Mouse (Mus musculus) thymus, postnatal 25 days (tissue): ENCODE measurements around the gene Peak1.

Source experiments
- DNase-seq: peaks from one replicate; pipeline ENCODE4 v3.0.0; 2022

Gene Peak1

DNA sequence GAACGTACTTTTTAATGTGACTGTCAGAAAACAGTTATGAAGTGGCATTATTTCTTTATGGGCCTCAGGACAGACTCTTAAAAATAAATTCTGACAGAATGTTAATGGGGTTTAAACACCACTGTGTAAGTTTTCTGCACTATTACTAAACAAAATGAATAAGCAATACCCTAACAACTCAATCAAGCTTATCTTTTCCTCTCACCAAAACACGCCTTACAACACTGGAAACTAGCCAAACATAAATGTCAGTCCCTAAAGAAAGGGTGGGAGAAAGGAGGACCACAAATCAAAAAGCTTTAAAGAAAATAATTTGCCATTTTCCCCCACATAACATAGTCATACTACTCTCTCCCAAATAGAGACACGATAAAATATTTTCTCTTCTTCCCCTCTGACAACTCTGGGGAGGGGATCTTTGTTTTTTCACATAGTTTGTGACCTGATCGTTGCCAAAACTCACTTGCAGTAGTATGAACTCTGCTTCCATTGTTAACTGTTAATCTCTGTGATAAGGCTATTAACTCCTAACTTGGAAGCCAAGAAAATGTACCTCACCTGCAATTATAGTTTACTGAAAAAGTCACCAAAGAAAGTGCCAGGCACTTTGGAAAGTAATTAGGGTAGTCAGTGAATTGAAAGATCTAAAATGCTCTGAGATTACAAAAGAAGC is 1.8 kb downstream of the Peak1 start:
- no peak for DNase-seq

DNA sequence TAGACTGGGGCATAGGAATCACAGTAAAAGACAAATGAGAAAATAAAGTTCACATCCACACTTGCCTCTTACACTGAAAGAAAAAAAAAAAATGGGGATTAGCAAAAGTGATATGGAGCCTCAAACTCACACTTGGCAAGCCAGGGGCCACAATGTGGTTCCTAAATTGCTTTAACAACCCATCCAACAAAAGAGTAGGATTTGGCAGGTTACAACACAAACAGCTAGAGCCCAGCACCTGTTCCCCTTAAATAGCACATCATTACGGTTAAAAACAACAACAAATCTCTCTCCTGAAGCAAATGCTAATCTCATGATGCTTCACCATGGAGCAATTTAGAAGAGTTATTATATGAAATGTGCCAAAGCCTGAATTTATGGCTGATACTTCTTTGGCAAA is 2.5 kb downstream of the Peak1 start:
- no peak for DNase-seq

DNA sequence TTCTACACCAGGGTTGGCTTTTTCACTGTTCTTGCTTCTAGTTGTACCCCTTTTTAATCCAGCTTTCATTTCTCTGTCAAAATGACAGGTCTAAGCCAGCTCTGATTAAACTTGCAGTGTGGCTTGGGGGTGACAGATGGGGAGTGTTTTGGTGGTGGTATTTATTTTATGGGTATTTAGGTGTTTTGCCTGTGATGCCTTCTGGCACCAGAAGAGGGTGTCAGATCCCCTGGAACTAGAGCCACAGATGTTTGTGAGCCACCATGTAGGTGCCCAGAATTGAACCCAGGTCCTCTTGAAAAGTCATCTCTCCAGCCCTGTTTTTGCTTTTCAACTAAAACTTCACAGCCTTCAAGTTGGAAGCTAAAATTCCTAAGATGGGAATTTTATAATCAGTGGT is 3.5 kb downstream of the Peak1 start:
- DNase-seq = no peak

DNA sequence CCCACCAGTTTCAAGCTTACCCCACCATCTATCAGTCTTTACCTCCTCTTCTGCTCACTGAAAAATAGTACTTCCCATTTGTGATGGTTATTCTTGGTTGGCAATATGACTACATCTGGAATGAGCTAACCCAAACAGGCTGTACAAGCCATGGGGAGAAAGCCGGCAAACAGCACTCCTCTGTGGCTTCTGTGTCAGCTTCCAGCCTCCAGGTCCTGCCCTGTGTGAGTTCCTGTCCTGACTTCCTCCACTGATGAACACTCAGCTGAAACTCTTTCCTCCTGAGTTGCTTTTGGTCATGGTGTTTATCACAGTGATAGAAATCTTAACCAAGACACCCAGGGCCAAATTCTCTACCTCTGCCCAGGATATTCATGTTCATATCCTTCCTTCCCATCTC is 5.2 kb downstream of the Peak1 start:
- DNase-seq = no peak

DNA sequence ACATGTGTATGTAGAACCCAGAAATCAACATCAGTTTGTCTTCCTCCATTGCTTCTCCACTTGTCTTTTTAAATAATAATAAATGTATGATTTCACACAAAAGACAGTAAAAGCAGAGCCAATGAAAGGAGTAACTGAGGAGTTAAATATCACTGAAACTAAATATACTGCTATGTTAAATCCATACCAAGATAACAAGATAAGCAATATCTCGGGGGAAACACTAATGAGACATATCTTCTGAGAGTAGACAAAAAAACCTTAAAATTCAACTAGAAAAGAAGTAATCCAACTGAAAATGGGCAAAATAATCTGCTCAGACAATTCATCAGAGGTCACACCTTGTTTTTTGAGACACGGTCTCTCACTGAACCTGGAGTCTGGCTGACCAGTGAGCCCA is 7.9 kb downstream of the Peak1 start:
- DNase-seq = no peak

DNA sequence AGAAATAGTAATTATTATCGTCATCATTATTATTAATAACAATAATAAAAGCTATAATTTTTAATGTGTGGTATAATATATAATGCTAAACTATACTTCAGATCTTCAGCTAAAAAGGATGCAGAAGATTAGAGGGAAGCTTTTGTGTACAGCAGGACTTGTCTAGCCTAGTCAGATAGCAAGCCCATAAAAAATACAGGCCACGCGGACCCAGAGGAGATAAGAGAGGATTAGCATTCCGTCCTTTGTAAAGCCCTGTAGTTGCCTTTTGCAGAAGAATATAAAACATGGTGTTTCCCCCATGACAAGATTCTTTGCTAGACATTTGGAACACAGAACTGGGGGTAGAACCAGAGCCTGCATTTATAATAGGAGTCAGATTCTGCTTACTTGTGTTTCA is 13.2 kb downstream of the Peak1 start:
- DNase-seq = no peak

DNA sequence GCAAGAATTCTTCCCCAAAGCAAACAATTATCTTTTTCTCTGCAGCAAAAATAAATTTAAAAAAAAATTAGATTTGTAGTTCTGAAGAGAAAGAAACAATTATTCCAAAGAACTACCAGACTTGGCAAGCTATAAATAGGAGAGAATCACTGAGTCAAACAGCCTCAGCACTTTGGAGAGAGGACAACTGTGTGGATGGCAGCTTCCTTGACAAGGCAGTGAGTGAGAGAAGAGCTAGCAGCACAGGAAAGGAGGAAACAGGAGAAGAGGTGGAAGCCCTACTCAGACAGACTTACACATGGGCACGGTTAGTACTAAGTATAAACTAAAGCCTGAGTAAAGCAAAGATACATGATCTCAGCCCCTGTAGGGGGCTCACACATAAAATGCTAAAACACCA is 21.6 kb downstream of the Peak1 start:
- no peak for DNase-seq

DNA sequence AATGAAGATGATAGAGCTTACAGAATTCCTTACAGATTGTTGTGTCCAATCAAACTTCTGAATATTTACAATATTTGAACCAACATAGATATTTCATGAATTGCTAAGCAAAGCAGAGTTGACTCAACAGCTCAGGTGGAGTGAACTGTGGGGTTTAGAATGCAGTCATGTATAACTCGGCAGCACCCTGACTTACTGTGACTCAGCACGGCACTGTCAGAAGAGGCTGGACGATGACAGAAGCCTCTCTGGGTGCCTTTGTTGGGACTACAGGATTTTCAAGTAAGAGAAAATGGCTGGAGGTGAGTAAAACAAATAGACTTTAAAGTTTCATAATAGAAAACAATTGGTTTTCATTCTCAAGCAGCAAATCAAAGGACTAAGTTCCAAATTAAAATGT is 25.0 kb downstream of the Peak1 start:
- DNase-seq = no peak

DNA sequence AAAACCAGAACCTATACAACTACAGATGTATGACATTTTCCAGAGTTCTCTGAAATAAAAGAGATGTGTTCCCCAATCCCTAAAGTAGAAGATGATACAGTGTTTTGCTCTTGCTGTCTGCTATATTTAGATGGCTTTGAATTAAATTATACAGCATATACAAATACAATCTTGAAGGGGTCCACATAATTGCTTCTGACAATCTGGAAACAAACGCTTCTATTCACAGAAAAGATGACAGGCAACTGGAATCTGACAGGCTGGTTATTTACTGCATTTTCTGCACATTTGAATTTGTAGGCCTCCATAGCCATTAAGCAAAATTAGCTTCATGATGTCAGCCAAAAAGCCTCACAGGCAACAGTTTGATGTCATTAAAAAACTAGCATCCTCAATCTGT is 35.1 kb downstream of the Peak1 start:
- DNase-seq = no peak

DNA sequence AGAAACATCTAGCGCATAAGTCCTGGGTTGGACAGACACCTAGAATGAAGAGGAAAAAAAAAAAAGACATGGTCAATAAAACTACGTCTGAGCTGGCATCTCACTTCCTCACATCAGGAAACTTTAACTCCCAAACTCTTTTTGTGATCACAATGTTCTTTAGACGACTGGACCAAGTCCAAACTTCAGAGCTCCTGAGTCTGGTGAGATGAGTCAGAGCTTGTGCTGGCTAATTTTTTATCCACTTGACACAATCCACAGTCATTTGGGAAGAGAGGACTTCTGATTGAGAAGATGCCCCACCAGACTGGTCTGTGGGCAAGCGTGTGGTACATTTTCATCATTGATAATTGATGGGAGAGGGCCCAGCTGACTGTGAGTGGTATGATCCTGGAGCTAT is 43.5 kb downstream of the Peak1 start:
- DNase-seq = no peak

DNA sequence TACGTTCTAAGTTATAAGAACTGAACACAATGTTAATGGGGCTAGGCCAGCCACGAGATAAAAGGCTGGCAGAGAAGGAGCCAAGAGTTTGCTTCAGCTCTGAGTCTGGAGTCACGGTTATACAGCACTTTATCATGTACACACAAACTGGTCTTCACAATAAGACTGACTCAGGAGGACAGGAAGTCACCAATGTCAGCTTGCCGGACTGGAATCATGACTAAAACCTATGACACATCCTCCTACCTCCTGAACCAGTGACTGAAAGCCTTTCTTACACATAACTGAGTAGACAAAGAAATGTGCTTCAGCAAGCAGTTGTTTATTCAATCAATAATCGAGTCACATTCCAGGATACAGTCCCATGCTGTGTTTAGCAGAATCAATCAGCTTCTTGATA is 47.2 kb downstream of the Peak1 start:
- DNase-seq = no peak

DNA sequence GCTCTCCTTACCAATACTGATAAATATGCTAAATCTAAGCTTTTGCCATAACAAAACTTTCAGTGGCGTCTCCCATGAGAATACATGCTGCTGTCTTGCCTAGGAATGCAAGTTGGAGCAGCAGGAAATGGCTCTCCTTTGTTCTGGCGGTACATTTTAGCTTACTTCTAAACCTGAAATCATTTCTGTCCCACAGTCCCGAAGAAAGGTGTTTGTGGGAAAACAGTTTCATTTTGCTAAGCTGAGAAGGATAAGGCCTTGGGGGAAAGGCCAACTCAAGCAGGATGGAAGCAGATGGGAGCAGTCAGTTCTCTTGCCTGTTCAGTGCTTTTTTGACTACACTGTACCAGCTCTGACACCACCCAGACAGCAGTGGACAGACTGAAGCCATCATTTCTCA is 49.1 kb downstream of the Peak1 start:
- DNase-seq = no peak

DNA sequence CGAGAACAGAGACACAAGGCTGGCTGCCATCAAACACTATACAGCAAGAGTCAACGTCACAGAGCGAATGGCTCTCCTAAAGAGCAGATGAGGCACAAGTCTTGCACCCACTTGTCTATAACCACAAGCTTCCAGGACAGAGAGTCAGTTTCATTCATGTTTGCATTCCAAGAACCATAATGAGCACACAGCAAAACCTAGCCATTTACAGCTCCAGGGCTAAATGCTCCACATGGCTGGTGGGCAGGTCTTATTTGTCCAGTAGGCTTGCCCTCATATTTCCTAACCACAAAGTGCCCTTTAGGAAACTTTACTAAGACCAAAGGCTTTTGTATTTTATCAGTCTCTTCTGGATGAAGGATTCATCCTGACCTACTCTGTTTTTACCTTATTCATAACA is 54.6 kb downstream of the Peak1 start:
- no peak for DNase-seq

DNA sequence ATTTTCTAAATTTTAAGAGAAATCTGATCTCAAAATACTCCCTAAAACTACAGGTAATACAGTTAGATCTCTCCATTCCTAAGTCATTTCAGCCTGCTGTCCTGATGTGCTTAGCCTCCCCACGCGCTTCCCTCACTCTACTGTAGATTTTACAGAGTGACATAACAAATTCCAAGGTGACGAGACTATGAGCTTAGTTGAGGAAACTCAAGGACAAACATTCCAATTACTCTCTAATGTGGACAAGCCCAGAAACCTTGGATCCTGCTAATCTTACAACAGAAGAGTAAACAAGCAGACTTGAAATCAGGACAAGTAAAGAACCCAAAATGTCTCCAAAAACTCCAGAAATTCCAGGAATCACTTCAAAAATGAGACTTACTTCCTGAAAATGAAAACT is 58.6 kb downstream of the Peak1 start:
- no peak for DNase-seq

DNA sequence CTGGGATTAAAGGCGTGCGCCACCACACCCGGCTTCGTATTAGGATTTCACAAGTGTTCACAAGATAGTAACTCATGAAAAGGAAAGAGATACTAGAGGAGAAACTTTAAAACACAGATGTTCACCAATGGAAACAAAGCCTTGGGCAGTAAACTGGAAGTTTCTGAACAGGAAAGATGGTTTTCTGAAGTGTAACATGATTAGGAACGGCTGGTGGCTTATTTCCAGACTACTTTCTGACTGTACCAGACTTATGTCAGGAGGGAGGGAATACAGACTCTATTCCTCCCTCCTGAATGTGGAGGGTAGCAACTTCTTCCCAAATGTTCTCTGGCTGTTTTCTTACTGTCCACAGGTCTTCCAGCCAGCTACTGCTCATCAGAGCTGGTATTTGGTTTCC is 62.7 kb downstream of the Peak1 start:
- DNase-seq = no peak

DNA sequence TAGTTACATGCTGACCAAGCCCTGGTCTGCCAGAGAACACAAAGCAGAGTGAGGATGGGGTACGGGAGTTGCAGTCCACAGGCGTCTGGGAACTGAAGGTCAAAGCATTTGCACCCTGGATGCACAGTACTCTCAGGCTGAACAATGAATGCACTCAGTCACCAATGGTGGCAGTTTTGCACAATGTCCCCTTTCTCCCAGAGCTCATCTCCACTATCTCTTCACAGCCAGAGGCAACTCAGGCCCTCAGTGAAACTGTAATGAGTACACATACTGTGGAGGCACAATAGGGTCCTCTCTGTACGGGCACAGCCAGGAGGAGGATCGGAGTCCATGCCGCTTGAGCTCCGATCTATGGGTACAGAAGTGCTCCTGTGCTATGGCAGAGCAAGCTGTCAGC is 71.5 kb downstream of the Peak1 start:
- DNase-seq = no peak

DNA sequence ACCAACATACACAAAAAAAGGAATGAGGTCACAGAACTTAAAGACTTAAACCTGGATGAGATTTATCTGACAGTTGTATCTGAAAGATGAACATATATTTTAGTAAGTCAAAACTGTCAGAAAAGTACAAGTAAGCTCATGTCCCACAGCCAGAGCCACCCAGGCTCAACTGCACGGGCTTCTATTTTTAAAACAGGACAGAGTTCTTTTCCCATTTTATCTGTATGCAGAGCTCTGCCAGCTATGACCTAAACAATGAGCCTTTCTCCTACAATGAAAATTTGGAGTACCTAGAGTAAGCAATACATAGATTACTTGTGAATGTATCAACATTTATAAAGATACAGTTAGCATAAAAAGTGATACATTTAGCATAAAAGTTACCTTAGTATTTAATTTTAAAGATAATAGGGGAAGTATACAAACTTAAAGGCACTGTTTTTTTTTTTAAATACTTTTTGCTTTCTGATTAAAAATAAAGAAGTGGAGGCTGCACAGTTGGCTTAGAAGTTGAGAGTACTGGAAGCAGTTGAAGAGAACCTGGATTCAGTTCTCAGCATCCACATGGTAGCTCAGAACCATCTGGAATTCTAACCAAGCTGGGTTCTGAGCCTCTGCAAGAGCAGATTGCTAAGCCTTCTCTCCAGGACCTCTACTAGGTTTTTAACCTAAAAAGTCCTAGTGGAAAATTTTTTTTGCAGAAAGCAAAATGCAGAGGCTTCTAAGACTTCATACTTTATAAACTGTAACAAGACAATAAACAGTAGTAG is 78.3 kb downstream of the Peak1 start:
- no peak for DNase-seq

DNA sequence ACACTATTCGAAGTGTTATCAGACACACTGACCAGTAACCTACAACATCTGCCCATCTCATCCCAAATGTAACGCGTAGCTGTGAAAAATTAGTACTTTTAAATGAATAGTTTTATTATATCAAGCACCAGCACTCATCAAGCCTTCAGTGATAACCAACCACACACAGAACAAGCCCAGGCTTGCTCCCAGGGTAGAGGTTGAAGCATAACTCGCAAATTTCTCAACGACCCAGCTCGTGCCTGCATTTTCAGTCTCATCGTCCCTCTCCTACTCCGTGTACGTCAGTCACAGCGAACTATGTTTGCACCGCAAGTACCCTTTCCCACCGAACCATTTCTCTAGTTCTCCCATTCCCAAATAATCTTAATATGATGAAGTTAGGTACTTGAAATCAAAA is 83.5 kb downstream of the Peak1 start:
- no peak for DNase-seq

DNA sequence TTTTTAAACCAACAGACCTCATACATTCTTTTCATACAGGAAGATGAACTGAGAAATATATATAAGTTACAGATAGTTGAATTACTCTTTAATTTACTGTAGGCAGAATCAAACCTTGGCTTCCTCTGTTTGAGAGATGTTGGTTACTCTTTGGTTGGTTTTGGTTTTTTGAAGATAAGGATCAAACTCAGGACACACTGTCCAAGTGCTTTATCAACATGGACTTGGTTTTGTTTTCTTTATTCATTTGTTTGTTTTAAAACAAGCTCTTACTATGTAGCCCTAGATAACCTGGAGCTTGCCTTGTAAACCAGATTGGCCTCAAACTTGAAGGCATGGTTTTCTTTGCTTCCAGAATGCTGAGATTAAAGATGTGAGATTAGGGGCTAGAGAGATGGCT is 85.1 kb downstream of the Peak1 start:
- no peak for DNase-seq

DNA sequence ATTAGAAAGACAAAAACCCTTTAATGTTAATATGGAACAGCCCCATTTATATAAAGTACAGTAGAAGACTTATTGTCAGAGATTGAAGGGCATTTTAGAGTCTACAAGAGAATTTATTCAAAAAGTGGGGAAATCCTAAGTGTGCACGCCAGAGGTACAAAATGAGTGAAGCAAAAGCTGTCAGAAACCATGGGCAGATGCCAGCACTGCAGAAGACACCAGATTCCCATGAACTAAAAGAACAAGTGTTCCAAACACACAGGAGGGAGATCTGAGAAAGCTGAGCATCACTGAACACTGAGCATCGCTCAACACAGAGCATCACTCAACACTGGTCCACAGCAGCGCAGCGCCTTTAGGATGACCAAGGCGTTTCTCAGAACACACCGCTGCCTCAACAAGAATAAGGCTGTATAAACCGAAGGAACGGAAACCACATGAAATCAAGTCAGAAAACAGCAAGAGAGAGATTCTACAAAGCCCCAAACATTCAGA is 91.3 kb downstream of the Peak1 start:
- DNase-seq = no peak

DNA sequence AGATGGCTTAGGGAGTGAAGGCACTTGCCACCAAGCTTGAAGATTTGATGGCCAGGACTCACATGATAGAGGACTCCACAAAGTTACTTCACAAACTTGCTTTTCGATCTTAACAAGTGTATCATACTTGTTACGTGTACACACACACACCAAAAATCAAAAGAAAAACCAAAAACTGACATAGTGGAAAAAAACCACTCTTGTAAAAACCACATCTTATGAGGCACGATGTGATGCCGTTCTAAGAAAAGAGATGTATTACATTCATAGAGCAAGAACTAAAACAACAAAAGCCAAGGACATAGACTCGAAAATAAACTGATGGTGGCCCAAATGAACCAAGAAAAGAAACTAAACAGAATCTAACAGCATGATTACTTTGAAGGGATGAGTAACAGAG is 92.1 kb downstream of the Peak1 start:
- peak; percentile 2 for DNase-seq

DNA sequence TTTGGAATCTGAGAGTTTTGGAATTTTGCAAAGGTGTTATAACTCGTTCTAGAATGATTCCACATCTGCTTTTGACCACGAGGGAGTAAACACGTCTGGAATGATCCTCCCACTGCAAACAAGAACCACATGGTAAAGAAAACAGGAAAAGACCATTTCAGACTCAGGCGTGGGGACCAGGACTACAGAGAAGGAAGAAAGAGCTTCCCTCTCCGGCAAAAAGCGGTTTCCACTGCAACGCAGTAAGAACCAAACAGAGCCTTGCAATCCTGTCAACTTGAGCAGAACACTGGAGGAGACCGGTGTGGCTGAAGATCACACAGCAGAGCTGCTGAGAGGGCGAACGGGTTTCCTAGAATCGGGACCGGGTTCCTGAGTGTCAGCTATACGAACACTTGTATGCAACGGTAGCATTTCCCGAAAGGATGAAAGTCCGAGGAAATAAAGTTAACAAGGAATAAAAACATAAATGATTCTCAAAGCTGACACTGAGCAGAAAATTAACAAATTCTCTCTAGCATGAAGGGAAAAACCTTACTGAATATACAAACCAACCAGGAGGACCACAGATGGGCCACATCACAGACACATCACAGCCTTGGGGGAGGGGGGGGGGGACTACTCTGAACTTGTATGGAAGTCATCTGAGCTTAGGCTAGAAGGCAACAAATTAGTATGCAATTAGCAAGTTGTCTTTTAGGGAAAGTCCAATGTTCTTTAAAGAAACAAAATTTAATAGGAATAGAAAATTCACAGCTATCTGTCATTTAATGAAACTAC is 93.1 kb downstream of the Peak1 start:
- DNase-seq = no peak

DNA sequence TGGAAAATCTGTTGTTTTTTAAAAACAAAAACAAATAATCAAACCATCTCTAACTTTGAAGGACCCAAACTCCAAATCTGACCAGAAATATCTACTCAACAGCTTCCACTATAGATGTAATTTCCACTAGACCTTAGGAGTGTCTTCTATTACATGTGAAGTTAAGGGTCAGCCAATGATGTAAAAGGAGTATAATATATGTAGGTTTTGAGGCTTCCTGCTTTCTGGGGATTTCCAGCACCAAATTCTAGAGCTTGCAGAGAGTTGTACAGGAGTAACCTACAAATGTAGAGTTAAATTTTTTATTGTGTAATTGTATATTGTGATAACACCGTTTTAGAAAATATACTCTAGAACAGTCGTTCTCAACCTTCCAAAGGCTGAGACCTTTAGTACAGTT is 96.6 kb downstream of the Peak1 start:
- no peak for DNase-seq

DNA sequence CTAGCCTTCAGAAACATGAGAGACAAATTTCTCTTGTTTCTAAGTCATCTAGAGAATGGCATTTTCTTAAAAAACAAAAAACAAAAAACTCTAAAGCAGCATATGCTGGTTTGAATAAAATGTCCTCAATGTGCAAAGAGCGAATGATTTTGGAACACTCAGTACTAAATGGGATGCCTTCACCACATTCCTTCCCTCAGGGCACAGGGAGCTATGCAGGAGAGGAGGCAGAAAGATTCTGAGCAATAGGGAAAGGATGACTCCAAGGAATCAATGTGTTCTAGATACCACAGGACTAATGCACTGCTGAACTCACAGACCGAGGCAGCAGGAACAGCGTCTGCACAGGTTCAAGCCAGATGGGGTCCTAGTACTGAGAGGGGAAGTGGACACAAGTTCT is 103.5 kb downstream of the Peak1 start:
- DNase-seq = no peak
